ENCODE assay signal across 22 mouse cellular contexts in genomic region chr10:60753941-60754340, GRCm38 (mm10). TPM values are rescaled to one million over a fixed set of nuclear protein-coding genes. Genes with fewer than 3 reads are reported as not detected.
"Had no signal": no experiment of that assay in that cellular context is flagged by ENCODE, and none has a peak within 500 bp of the region (broad histone marks: within the 10 kb centered on the region; RNA-seq: fewer than 3 reads in every experiment).

No protein-coding gene starts in this region.

- ATAC-seq: forebrain, embryonic 16.5 days; hindbrain, embryonic 16.5 days; inflammation-experienced regulatory T-cells, adult 6 months; intestine, embryonic 15.5 days; intestine, postnatal 0 days; liver, embryonic 12.5 days had no signal

- DNase-seq: gastrocnemius, adult 2 months; gastrocnemius, postnatal 10 days; gastrocnemius, postnatal 25 days; heart, postnatal 4 days; layer of hippocampus, adult 9-11 months; layer of hippocampus, postnatal 36 days; left cerebral cortex, postnatal 4 days had no signal

- H3K27ac ChIP-seq: hindbrain, embryonic 12.5 days; hindbrain, embryonic 14.5 days; intestine, embryonic 15.5 days; limb, embryonic 13.5 days; limb, embryonic 15.5 days; liver, embryonic 12.5 days; liver, embryonic 14.5 days had no signal

- H3K4me2 ChIP-seq: hindbrain, embryonic 12.5 days; hindbrain, embryonic 14.5 days; intestine, embryonic 15.5 days; limb, embryonic 13.5 days; limb, embryonic 15.5 days had no signal

- H3K9ac ChIP-seq: heart, embryonic 12.5 days; hindbrain, embryonic 12.5 days; hindbrain, embryonic 14.5 days; intestine, embryonic 15.5 days; limb, embryonic 15.5 days; liver, embryonic 14.5 days had no signal

- H3K27me3 ChIP-seq: heart, embryonic 12.5 days; hindbrain, embryonic 12.5 days; intestine, embryonic 15.5 days; limb, embryonic 13.5 days; limb, embryonic 15.5 days; liver, embryonic 12.5 days had no signal

- H3K9me3 ChIP-seq: hindbrain, embryonic 10.5 days; hindbrain, embryonic 12.5 days; intestine, embryonic 15.5 days; limb, embryonic 13.5 days; limb, embryonic 15.5 days had no signal

- H3K4me3 ChIP-seq: gastrocnemius, adult 2 months; heart, embryonic 10.5 days; heart, embryonic 12.5 days; hindbrain, embryonic 10.5 days; hindbrain, embryonic 12.5 days; intestine, embryonic 15.5 days; limb, embryonic 13.5 days; limb, embryonic 15.5 days; liver, embryonic 12.5 days had no signal

- H3K36me3 ChIP-seq: heart, embryonic 12.5 days; hindbrain, embryonic 10.5 days; intestine, embryonic 15.5 days; liver, embryonic 12.5 days had no signal

RNA-seq across cellular contexts. Expression of gene Cdh23, which starts 57.7 kb away (rescaled TPM):
- polyA plus RNA-seq: liver, adult 2 months had no signal
